Mouse (Mus musculus) T-cell, adult 2 months (primary cell): Measurements from ENCODE around the gene Otogl.

Experiments
- DNase-seq: peaks from one replicate; pipeline ENCODE4 v3.0.0; 2022; ENCODE audit warnings: low spot score

The Otogl gene

GRCm38 (mm10) chr10:107912084-107912573, at the start of gene Otogl:
Gene Otogl, minus strand, starts transcription at chr10:107912134.
- no peak for DNase-seq

GRCm38 (mm10) chr10:107956588-107956987, 44.7 kb upstream of the Otogl start:
- DNase-seq, result no peak

DNA sequence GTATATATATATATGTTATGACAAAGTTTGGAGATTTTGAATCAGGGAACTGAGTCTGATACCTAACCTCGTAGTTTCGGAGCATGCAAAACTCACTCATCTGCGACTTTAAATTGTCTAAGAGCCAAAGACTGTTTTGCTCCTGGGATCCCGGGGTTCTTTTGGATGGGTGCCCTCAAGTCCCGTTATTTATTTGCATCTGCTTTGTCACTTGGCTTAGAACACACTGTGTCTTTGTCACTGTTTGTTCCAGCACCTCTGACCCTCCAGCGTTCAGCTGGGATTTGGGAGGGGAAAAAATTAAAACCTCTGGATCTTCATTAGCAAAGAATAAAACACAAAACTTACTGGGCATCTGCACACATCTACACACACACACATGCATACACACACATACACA, 42.5 kb upstream of the Otogl start:
- no peak for DNase-seq

DNA sequence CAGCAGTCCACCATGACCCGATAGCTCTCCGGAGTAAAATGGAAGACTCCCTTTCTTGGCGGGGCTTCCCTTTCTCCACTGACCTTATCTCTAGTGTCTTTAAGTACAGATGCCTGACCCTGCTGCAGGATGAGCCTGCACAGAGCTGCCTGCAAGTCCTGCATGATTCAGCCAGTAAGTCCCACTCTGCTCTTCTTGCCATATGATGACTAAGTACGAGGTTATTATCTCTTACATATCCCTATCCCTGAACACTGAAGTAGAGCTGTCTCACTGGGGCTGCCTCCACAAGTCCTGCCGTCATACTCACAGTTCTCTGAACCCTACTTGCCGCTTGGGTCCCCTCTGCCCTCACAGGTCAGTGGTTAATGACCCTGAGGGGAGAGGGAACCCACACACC, 39.7 kb upstream of the Otogl start:
- no peak for DNase-seq

- no peak for DNase-seq
These were observed 38.0 kb upstream of the Otogl start for GRCm38 (mm10) chr10:107949945-107950344.

- no peak for DNase-seq
These were observed 36.7 kb upstream of the Otogl start for GRCm38 (mm10) chr10:107948647-107949046.

DNA sequence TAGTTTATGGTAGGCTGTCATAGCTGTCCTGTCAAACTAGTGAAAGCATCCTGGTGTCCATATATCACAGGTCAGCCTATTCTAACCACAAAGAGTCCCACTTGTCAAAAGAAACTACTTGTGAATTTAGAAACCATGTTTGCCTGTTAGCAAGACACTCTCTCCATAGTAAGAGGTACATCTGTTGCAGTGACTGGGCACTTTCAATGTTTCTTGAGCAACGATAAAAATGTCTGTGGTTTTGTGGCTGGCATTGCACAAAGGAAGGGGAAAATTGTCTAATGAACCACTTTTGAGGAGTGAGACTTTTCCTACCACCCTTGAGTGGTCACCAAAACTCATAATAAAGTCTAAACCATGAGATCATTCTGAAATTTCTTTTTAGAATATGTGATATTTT, 36.1 kb upstream of the Otogl start:
- no peak for DNase-seq

- no peak for DNase-seq
These were observed 34.4 kb upstream of the Otogl start for GRCm38 (mm10) chr10:107946348-107946747.

DNA sequence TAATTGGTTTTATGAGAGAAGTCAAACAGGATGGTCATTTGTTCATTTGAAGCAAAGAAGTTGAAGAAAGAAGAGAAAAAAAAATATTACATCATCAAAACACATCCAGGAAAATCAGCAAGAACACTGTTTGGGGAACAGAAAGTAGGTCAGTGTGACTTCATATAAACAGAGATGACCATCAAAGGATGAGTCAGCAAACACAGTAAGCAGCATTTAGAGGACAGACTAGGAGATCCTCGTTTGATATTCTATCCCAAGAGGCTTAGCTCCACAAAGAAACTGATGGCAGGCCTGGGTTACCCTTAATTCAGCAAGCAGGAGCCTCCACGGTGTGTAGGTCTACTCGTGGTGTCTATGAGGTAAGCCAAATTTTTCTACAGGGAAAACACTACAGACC, 31.9 kb upstream of the Otogl start:
- DNase-seq, result no peak

GRCm38 (mm10) chr10:107941188-107941900, 29.4 kb upstream of the Otogl start:
- no peak for DNase-seq

DNA sequence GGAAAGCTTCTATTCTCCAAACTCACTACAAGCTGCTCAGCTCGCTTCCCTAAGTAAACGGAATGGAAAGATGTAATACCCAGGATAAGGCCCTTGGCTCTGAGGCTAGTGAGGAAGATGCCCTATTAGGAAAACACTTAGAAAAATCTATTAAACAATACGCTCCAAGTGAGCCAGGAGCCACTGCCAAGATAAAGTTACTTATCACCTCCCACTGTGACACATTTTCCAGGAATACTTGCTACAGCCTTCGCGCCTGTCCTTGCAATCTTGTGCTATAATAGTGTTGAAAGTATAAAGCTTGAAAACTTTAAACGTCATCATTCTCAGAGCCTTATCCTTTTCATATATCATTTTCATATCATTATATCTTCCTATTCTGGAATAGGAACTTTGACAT, 28.4 kb upstream of the Otogl start:
- DNase-seq, result no peak

DNA sequence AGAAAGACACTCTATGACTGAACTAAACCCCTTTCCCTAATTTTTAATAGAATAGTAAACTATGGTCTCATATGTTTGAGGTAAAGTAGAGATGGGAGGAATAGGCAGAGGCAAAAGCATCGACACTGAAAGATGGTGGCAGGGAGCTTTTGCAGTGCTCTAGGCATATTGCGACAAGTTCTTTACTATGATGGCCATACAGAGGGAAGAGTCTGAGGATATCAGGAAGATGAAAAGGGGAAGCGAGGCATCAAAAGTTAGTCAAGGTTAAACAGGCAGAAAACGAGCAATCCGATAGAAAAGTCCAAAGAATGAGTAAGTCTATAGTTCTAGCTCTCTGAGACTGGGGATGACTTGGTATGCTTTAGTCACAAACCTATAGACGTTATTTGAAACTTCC, 27.9 kb upstream of the Otogl start:
- no peak for DNase-seq

- DNase-seq, result no peak
These were observed 22.1 kb upstream of the Otogl start for GRCm38 (mm10) chr10:107934055-107934454.

- no peak for DNase-seq
These were observed 21.6 kb upstream of the Otogl start for GRCm38 (mm10) chr10:107933527-107933926.

GRCm38 (mm10) chr10:107931833-107932828, 20.2 kb upstream of the Otogl start:
- peak; percentile 27 for DNase-seq

DNA sequence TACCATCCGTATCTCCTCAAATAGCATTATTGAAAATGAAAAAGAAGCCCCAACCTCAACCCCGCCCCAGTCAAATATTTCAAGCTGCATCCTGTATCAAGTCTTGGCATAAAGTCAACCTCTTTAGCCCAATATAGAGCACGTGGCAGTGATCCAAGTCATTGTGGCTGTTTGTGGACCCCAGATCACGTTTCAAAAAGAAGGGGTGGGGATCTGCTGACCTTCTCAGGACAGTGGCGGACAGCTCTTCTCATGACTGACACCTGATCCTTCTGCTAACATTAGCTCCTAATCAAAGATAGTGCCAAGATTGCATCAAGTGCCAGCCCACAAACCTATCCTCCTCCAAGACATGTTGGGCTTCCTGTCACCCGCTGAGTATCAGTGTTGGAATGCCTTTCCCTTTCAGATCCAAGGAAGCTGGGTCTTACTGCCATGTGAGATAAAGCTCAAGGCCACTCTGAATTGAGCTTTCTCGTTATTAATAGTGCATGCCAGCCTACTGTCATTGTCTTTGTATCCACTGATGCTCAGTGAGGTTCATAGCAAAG, 18.6 kb upstream of the Otogl start:
- DNase-seq, result no peak

DNA sequence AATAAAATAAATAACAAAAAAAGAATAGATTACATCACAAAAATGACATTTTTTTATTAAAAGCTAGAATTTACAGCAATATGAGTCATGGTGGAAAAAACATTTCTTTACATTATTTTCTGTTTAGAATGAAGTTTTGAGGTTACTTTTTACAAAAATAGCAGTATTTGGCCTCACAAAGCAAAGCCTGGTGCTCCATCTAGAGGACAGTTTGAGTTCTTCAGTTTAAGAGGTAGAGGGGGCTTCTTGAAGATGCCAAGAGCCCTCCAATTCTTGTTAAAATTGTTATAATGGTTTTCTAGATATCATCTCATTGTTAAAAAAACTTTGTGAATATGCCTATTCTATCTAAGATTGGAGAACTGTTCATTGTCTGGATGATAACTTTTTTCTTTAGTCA, 13.4 kb upstream of the Otogl start:
- DNase-seq, result no peak

DNA sequence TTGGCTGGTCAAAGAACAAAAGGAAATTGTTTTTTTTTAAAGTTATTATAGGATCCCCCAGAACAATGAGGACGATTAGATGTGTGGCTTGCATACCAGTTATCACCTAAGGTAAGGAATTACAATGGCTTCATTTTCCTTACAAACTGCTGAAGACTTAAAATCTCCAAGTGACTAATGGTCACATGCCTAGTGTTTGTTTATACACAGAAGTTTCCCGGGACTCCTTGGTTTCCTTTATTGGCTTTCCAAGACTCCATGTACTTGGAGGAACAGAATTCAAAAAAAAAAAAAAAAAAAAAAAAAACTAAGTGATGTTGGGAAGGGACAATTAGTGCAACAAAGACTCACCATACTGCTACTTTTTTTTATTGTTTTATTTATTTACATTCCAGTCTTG, 11.9 kb upstream of the Otogl start:
- DNase-seq, result no peak

DNA sequence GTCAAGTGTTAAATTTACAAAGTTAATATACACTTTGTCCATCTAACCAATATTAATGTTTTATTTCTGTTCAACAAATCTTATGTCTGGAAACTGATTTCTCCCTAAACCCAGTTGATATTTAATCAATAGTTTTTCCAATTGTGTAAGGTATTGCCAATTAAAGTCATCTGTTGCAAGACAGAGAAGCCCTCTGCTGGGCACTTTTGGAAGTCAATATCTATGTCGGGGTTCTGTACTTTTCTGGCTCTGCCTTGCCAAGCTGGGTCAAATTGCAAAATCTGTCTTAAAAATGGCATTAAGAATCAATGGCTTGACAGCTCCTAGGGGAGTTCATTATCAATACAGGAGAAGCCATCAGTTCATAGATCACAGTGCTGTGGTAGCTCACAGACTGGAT, 10.8 kb upstream of the Otogl start:
- no peak for DNase-seq

- no peak for DNase-seq
These were observed 9.6 kb upstream of the Otogl start for GRCm38 (mm10) chr10:107921549-107921948.

GRCm38 (mm10) chr10:107921134-107921533, 9.2 kb upstream of the Otogl start:
- DNase-seq, result no peak

DNA sequence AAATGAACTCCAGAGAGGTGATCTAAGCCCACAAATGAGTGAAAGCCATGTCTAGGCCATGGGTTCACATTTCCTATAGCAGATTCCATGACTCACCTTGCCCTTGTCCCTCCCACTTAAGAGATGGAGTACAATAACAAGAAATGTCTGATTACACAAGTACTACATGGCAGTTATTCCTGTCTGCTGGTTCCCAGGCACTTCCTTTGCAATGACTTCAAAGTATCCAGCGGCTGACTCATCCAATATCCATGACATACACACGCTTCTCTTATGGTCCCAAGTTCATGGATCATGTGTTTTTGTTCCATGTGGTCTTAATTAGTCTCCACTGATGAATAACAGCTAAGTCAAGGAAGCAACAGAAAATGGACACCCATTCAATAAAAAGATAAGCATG, 1.1 kb upstream of the Otogl start:
- no peak for DNase-seq

GRCm38 (mm10) chr10:107906453-107906852, 5.5 kb downstream of the Otogl start:
- DNase-seq, result no peak
